Mouse (Mus musculus) adrenal gland, postnatal 4 days (tissue): ENCODE results near the gene Nadsyn1. TPM values are rescaled to one million over a fixed set of nuclear protein-coding genes. Genes with fewer than 3 reads are reported as not detected.

Experiments used
- DNase-seq, 2 experiments: peaks; one replicate each; pipeline ENCODE4 v3.0.0; 2021 to 2022; ENCODE audit warnings: low spot score in 2 of 2, mixed read lengths in 2 of 2
- microRNA-seq: library from miRNA; unstranded; fragments of <30 nt; microRNA quantifications from one replicate; pipeline ENCODE4 v1.2.0, GENCODE M21; 2021
- total RNA-seq, 2 experiments: library from RNA; stranded (reverse); gene quantifications; 2 replicates each; pipeline ENCODE4 v1.2.3; 2021

The Nadsyn1 gene
- total RNA-seq, 2 experiments from 2014 or later = 12.4 to 13.9 TPM

- DNase-seq = no peak
Observed at GRCm38 (mm10) chr7:143756125-143757026, 66.3 kb downstream of the Nadsyn1 start, which contains the start of gene Osbpl5. Osbpl5 (minus strand) TSS chr7:143756985.

GRCm38 (mm10) chr7:143755357-143756124 is 67.1 kb downstream of the Nadsyn1 start:
- DNase-seq = no peak

DNA sequence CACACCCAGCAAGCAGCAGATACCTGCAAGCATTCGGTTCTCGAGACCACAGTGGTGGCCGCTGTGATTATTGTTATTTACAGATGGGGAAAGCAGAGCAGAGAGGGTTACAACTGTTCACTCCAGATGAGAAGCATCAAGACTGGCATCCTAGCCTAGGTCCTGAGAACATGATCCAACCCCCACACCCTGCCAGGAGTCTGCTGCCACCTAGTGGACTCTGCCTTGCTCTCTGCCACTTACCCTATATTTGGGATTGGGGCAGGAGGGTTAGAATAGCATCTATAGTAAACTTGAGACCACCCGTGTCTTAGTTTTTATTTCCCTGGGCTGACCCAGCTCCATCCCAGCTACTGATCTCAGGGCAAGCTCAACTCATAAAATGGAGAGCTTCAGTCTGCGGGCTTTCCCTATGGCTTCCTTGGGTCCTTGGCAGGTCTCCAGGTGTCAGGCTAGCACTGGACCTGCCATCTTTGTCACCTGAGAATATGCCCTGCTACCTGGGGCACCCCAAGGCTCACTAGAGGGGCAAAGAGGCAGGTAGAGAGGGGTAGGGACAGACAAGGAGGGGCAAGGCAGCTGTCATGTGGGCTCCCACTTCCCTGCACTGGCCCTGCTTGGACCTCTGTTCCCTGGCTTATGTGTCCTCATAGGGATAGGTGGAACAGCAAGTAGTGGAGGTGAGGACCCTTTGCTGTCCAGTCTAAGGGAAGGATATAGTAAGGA is 68.5 kb downstream of the Nadsyn1 start:
- no peak for DNase-seq

DNA sequence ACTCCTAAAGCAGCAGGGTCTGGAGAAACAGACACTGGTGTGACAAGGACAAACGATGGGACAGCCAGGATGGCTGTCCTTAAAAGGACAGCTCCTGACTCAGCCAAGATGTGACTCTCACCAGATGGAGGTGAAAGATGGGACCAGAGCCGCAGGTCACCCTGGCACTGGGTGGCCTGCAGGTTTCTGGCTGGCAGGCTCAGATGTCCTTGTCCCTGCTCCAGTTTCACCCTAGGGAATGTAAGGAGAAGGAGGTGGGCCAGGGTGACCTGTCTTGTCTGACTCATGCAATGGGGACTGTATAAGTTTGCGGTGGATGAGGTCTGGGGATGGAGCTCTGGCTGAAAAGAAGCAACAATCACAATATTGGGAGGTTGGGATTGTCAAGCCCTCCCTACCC is 70.0 kb downstream of the Nadsyn1 start:
- DNase-seq = no peak

DNA sequence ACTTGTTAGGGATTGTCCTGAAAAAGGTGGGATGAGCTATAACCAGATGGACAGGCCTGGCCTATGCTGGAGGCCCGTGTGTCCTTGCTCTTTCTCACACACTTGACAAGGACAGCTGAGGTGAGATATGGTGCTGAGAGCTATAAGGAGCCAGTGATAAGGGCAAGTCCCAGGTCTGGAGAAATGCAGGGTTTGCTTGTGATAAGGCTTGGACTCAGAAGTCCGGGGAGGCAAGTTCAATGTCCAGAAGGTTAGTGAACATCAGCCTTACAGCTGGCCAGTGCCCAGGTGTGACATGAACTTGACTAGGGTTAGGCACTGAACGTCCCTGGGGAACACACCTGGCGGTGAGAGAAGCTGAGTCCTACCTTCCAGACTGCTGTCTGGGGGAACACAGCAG is 70.6 kb downstream of the Nadsyn1 start:
- DNase-seq = no peak

- no peak for DNase-seq
Observed at GRCm38 (mm10) chr7:143751380-143751779, 71.3 kb downstream of the Nadsyn1 start.

DNA sequence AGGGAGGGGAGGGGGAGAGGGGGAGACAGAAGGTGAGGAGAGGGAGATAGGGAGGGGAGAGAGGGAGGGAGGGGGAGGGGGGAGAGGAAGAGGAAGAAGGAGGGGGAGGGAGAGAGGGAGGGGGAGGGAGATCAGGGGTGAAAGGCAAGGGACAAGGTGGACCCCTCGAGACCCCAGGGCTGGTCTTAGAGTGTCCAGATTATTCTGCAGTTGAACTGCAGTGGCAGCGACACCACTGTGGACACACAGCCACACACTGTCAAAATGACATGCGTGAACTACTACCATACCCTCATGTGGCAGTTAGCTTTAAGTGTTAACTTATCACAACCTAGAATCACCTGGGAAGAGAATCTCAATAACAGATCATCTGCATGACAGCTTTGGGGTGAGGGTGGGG is 73.6 kb downstream of the Nadsyn1 start:
- no peak for DNase-seq

- DNase-seq = peak; percentile 75
Observed at GRCm38 (mm10) chr7:143748041-143748868, 74.4 kb downstream of the Nadsyn1 start.

Small RNA genes lying within 50 kb of the gene (microRNA-seq; reads per million reads assigned to microRNA genes)
- gene Gm22064 = not detected

Other genes with a start within 250 kb of the Nadsyn1 start
- 10 to 100 TPM; 44.1 to 45.0 TPM for gene Cars, start 222.8 kb downstream of the Nadsyn1 start, total RNA-seq
- 1 to 10 TPM; 1.3 to 1.6 TPM for gene Tnfrsf26, start 194.1 kb downstream of the Nadsyn1 start, total RNA-seq
- 1 to 10 TPM; 8.3 to 9.5 TPM for gene Tnfrsf22, start 173.2 kb downstream of the Nadsyn1 start, total RNA-seq
- 1 to 10 TPM; 3.5 to 4.2 TPM for gene Tnfrsf23, start 137.0 kb downstream of the Nadsyn1 start, total RNA-seq
- gene Osbpl5, start 65.9 kb downstream of the Nadsyn1 start, total RNA-seq = 10 to 100 TPM; 42.3 to 50.7 TPM
- not detected for gene Mrgprg, start 55.9 kb downstream of the Nadsyn1 start, total RNA-seq
- gene Mrgpre, start 38.3 kb downstream of the Nadsyn1 start, total RNA-seq = 1 to 10 TPM; 3.0 to 3.4 TPM
- 100 to 1,000 TPM; 186 to 188 TPM for gene Dhcr7, start 296 bp upstream of the Nadsyn1 start, total RNA-seq
- not detected for gene Gm498, start 44.0 kb upstream of the Nadsyn1 start, total RNA-seq
- gene Shank2, start 179.1 kb upstream of the Nadsyn1 start, total RNA-seq = 10 to 100 TPM; 11.1 to 17.7 TPM